Mouse (Mus musculus) midbrain, embryonic 15.5 days (tissue): ENCODE measurements around the gene Tln2. TPM values are rescaled to one million over a fixed set of nuclear protein-coding genes. Genes with fewer than 3 reads are reported as not detected.

ENCODE experiments used
- ATAC-seq: fragments of 200-750 bp; cut with Nextera tagmentation; replicated peaks from 2 replicates; pipeline ENCODE4 v1.8.0; 2017; ENCODE audit warnings: moderate TSS enrichment
- H3K27ac ChIP-seq: fragments of 300-500 bp; sonication (generic); 2 replicates; pipeline ENCODE4 v1.5.1; 2015; ENCODE audit warnings: mild to moderate bottlenecking, inconsistent platforms
- H3K27me3 ChIP-seq: fragments of 300-500 bp; sonication (generic); replicated peaks from 2 replicates; pipeline ENCODE4 v1.6.1; 2015; ENCODE audit warnings: inconsistent platforms
- H3K36me3 ChIP-seq: fragments of 300-500 bp; sonication (generic); replicated peaks from 2 replicates; pipeline ENCODE4 v1.6.1; 2015; ENCODE audit warnings: inconsistent platforms
- H3K4me1 ChIP-seq: fragments of 300-500 bp; sonication (generic); 2 replicates; pipeline ENCODE4 v1.6.1; 2015; ENCODE audit warnings: inconsistent platforms
- H3K4me2 ChIP-seq: fragments of 300-500 bp; sonication (generic); 2 replicates; pipeline ENCODE4 v1.6.1; 2015; ENCODE audit warnings: inconsistent platforms, mild to moderate bottlenecking, moderate library complexity
- H3K4me3 ChIP-seq: fragments of 300-500 bp; sonication (generic); 2 replicates; pipeline ENCODE4 v1.5.1; 2015; ENCODE audit warnings: mild to moderate bottlenecking, inconsistent platforms
- H3K9ac ChIP-seq: fragments of 300-500 bp; sonication (generic); 2 replicates; pipeline ENCODE4 v1.6.1; 2015; ENCODE audit warnings: mild to moderate bottlenecking, inconsistent platforms
- H3K9me3 ChIP-seq: fragments of 300-500 bp; sonication (generic); 2 replicates; pipeline ENCODE4 v1.6.1; 2016; ENCODE audit warnings: inconsistent platforms
- WGBS: fragments of 180-500 bp; shearing (Covaris S2); methylation state at CpG from one replicate; pipeline ENCODE4 v1.1.7; 2015; ENCODE audit warnings: mixed read lengths; 5-methylcytosine and 5-hydroxymethylcytosine counted together
- polyA plus RNA-seq: library from polyadenylated mRNA; unstranded; fragments of >200 nt; fragmentation: Nextera tagmentation; extraction: Ambion mirVana; gene quantifications from 2 replicates; pipeline ENCODE4 v1.2.1, GENCODE M21; 2015

Gene Tln2
- polyA plus RNA-seq, 1 experiment from 2014 or later: 31.2 TPM

DNA sequence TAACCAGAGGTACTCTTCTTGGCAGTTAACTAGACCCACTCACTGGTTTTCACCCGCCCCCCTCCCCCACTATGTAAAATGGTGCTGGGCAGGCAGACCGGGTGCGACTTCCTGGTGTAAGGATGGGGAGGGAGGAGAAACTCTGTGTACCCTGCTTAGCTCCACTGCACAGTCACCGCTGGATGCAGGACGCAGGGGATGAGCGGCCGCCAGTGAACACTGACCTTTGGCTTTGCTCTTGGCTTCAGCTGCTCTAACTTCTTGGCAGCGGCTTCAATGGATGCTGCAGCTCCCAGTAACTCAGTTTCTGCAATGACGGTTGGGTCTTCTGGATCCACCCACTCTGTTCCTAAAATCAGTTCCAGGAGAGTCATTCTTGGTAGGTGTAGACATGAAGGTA, 319.0 kb downstream of the Tln2 start:
- WGBS: 86% methylated on average over 9 of the region's 9 CpGs
- H3K27ac ChIP-seq: no peak overlapping the region
- H3K36me3 ChIP-seq: no peaks in the 10 kb centered on the region
- H3K4me3 ChIP-seq: no peak overlapping the region
- H3K9me3 ChIP-seq: no peaks in the 10 kb centered on the region
- ATAC-seq: no peak
- no peak overlapping the region for H3K4me2 ChIP-seq
- H3K9ac ChIP-seq: no peak overlapping the region
- H3K27me3 ChIP-seq: no peaks in the 10 kb centered on the region
- H3K4me1 ChIP-seq: no peaks in the 10 kb centered on the region

DNA sequence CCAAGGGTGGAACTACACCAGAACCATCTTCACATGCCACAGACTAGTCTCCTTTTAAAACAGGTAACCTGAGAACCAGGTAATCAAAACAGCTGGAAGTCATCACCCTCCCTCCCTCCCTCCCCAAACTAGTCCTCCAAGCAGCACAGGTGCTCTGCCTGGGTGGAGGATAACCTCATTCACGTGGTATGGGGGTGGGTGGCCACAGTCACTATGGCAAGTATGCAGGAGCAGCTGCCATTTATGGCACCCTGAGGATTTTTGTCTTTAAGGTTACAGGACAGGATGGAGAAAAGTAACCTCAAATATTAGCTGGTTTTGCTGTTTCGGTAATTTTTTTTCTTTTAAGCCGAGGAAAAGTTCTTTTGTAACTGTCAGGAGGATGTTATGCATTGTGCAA, 322.5 kb downstream of the Tln2 start:
- Histone ChIP-seq H3K9me3 (no peaks in the 10 kb centered on the region), H3K4me2 (no peak overlapping the region), H3K4me1 (no peaks in the 10 kb centered on the region), H3K27ac (no peak overlapping the region), H3K36me3 (no peaks in the 10 kb centered on the region), H3K4me3 (no peak overlapping the region), H3K9ac (no peak overlapping the region), H3K27me3 (no peaks in the 10 kb centered on the region)
- no peak for ATAC-seq
- WGBS: 68% methylated on average over 3 of the region's 3 CpGs

DNA sequence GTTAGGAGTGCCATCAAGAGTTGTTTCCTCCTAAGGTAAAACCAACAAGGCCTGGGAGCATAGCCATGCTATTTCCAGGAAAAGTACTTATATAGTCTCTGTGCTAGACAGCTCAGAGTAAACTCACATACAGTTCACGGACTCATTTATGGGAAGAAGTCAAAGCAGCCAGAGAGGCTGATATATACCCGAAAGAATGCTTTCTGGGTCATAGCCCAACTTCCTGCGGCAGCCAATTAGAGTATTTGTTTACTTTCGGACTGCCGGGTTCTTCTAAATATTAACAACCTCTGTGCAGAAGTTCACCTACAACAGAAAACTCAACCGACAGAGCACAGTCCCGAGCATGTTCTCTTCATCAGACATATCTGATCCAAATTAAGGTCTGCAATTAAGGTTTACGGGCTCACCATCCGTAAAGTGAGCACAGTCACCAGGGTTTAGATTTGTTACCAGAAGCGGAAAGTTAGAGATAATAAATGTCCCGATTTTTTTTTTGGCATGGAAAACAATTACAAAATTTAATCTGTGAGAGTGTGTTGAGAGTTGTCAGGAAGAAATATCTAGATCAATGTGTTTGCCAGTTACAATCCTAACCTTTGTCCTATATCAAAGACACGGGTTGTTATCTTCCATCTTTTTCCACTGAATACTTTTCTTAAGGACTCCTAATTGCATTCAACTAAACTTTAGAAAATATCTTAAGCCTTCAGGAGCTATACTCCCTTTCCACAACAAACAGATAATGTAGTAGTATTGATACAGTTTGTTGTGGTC, 323.9 kb downstream of the Tln2 start:
- no peak for ATAC-seq
- no peaks in the 10 kb centered on the region for H3K4me1 ChIP-seq
- no peaks in the 10 kb centered on the region for H3K27me3 ChIP-seq
- H3K4me2 ChIP-seq: no peak overlapping the region
- no peak overlapping the region for H3K27ac ChIP-seq
- no peak overlapping the region for H3K9ac ChIP-seq
- 86% methylated on average over 12 of the region's 12 CpGs for WGBS
- no peak overlapping the region for H3K4me3 ChIP-seq
- H3K36me3 ChIP-seq: no peaks in the 10 kb centered on the region
- H3K9me3 ChIP-seq: no peaks in the 10 kb centered on the region

DNA sequence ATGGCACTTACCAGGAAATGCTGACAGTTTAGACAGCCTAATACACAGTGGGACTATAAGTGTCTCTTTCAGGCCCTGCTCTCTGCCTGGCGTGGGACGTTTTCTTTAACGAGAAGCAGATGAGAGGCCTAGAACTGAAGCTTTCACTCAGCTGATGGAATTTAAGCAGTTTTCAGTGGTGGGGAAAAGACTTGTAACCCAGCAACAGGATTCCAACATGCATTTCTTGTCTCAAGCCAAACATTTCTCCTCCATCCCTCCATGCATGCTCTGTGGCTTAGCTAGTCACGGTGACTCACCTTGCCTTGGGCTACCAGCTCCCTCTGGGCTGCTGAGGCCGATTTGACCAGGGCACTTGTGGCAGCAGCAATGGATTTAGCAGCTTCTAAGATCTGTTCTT, 330.5 kb downstream of the Tln2 start:
- H3K4me3 ChIP-seq: no peak overlapping the region
- H3K9me3 ChIP-seq: no peaks in the 10 kb centered on the region
- no peak overlapping the region for H3K4me2 ChIP-seq
- H3K4me1 ChIP-seq: no peaks in the 10 kb centered on the region
- H3K36me3 ChIP-seq: no peaks in the 10 kb centered on the region; the same call in 1 of the 2 replicates
- no peak for ATAC-seq
- H3K27ac ChIP-seq: no peak overlapping the region
- H3K27me3 ChIP-seq: no peaks in the 10 kb centered on the region
- no peak overlapping the region for H3K9ac ChIP-seq
- 82% methylated on average over 5 of the region's 5 CpGs for WGBS

DNA sequence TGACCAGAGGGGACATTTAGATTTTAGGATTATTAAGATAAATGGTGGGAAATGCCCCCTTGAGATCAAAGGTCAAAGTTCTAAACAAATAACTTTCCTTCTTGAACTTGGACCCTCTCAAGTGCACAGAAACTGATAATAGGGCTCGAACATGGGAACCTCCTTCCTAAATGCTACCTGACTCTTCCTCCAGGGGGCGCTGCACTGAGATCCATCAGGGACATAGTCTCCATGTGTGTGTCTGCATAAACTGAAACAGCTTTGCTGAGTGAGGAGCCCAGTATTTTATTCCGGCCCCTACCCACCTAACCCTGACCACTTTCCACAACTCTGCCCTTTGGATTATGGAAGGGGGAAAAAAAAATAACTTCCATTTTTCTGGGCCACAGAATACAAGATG, 339.1 kb downstream of the Tln2 start:
- H3K4me1 ChIP-seq: no peaks in the 10 kb centered on the region
- H3K27me3 ChIP-seq: no peaks in the 10 kb centered on the region
- H3K4me2 ChIP-seq: no peak overlapping the region
- H3K27ac ChIP-seq: no peak overlapping the region
- H3K9me3 ChIP-seq: no peaks in the 10 kb centered on the region
- whole genome bisulfite sequencing: 63% methylated on average over 3 of the region's 3 CpGs
- no peak for ATAC-seq
- H3K4me3 ChIP-seq: no peak overlapping the region
- no peaks in the 10 kb centered on the region; the same call in 1 of the 2 replicates for H3K36me3 ChIP-seq
- H3K9ac ChIP-seq: no peak overlapping the region

DNA sequence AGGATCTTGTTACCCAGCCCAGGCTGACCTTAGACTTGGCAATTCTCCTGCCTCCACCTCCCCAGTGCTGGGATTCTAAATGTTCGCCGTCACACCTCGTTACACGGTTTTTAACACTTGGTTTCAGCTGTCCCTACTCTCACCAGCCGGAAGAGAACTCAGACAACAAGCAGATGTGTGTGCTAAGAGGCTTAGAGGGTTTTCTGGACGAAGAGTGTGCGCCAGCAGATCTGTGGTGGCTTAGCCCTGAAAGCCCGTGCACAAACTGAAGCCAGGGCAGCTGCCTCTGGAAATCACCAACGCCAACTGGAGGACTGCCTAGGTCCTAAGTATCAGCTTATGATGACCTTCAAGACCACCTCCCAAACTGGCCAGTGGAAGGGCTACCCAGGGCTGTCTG, 341.5 kb downstream of the Tln2 start:
- no peaks in the 10 kb centered on the region for H3K27me3 ChIP-seq
- no peak overlapping the region for H3K9ac ChIP-seq
- H3K4me3 ChIP-seq: no peak overlapping the region
- H3K27ac ChIP-seq: no peak overlapping the region
- no peaks in the 10 kb centered on the region for H3K36me3 ChIP-seq
- 69% methylated on average over 9 of the region's 9 CpGs for WGBS
- H3K4me1 ChIP-seq: no peaks in the 10 kb centered on the region
- no peaks in the 10 kb centered on the region for H3K9me3 ChIP-seq
- H3K4me2 ChIP-seq: no peak overlapping the region
- no peak for ATAC-seq

DNA sequence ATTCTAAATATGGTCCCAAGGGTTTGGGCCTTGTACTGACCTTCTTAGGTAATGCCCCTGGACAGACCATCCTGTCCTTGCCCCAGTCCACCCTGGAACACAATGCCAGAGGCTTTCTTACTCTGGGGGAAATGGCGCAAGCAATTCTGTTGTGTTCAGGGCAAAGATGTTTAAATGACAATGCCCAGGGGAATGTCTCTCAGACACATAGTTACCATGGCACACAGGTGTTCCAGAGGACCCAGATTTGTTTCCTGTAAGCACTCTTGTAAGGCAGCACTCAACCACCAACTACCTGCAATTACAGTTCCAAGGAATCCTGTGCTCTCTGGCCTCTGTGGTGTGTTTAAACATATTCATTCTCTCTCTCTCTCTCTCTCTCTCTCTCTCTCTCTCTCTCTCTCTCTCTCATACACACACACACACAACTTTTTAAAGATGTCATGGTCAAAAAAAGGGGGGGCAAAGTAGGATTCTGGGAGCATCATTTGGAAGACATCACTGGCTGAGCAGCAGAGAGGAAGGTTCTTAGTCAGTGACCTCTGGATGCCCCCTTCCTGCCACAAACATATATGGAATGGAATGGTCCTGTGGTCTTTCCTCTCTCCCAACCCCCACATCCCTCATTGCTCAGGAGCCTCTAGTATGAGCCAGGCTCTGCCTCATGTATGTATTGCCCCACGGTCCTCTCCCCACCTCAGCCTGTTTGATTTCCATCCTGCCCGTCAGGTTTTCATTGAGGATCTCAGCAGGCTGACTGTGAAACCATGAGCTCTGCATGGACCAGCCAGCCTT, 345.1 kb downstream of the Tln2 start:
- WGBS: 84% methylated on average over 3 of the region's 3 CpGs
- H3K4me2 ChIP-seq: no peak overlapping the region
- no peak overlapping the region for H3K27ac ChIP-seq
- H3K4me3 ChIP-seq: no peak overlapping the region
- ATAC-seq: no peak
- H3K9me3 ChIP-seq: no peaks in the 10 kb centered on the region
- H3K4me1 ChIP-seq: no peaks in the 10 kb centered on the region
- H3K27me3 ChIP-seq: no peaks in the 10 kb centered on the region
- H3K9ac ChIP-seq: no peak overlapping the region
- no peaks in the 10 kb centered on the region for H3K36me3 ChIP-seq

DNA sequence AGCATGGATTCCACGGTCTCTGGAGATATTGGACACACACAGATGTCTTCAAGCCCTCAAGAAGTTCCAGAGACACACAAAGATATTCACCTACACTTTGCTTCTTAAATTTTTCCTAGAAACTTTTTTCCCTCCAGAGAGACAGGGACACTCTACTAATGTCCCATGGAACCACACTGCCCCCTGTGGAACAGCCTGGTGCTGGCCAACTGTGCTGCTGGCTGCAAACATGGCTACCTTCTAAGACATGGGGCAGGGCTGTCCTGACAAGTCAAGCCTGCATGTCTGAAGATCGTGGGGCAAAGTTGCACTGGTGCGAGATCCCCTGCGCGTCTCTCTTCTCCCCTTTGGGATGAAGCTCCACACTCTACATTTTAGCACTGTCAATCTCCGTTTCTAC, 346.2 kb downstream of the Tln2 start:
- no peak overlapping the region for H3K27ac ChIP-seq
- no peaks in the 10 kb centered on the region for H3K27me3 ChIP-seq
- H3K9me3 ChIP-seq: no peaks in the 10 kb centered on the region
- H3K9ac ChIP-seq: no peak overlapping the region
- ATAC-seq: no peak
- WGBS: 74% methylated on average over 6 of the region's 6 CpGs
- H3K4me1 ChIP-seq: no peaks in the 10 kb centered on the region
- no peak overlapping the region for H3K4me3 ChIP-seq
- no peaks in the 10 kb centered on the region for H3K36me3 ChIP-seq
- H3K4me2 ChIP-seq: no peak overlapping the region

DNA sequence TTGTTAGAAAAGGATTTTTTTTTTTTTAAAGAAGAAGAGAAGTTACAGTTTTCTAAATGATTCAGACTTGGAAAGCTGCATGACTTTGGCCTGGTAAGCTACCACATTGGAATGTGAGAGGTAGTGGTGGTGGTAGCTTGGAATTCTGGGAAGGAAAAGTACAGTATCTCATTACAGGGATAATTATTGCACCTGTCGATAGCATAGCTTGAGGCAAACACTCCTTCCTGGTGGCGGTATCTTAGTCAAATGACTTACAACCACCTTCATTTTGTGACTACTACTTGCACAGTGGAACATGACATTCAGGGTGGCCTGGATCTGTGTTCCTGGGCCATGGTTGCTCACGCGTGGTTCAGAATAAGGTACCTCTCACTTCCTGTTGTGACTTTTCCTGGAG, 348.3 kb downstream of the Tln2 start:
- Histone ChIP-seq H3K36me3 (no peaks in the 10 kb centered on the region), H3K4me3 (no peak overlapping the region), H3K9me3 (no peaks in the 10 kb centered on the region), H3K4me2 (no peak overlapping the region), H3K4me1 (no peaks in the 10 kb centered on the region), H3K27me3 (no peaks in the 10 kb centered on the region), H3K27ac (no peak overlapping the region), H3K9ac (no peak overlapping the region)
- ATAC-seq: no peak
- WGBS: 96% methylated on average over 4 of the region's 4 CpGs

DNA sequence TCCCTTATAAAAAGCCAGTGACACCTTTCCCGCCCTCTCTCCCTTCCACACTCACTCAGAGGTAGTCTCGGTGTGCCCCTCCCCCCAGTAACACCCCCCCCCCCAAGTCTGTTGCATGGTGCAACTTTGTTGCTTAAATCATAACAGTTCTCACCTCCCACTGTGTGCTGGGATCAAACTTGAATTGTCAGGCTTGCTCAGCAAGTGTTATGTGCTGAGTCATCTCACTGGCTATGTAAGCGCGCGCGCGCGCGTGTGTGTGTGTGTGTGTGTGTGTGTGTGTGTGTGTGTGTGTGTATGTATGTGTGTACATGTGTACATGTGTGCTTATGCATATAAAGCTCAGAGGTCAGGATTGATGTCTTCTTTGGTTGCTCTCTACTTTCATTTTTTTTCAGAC, 350.1 kb downstream of the Tln2 start:
- Histone ChIP-seq H3K9ac (no peak overlapping the region), H3K27me3 (no peaks in the 10 kb centered on the region), H3K4me2 (no peak overlapping the region), H3K4me1 (no peaks in the 10 kb centered on the region), H3K36me3 (no peaks in the 10 kb centered on the region), H3K27ac (no peak overlapping the region), H3K4me3 (no peak overlapping the region), H3K9me3 (no peaks in the 10 kb centered on the region)
- no peak for ATAC-seq
- 94% methylated on average over 9 of the region's 9 CpGs for WGBS

DNA sequence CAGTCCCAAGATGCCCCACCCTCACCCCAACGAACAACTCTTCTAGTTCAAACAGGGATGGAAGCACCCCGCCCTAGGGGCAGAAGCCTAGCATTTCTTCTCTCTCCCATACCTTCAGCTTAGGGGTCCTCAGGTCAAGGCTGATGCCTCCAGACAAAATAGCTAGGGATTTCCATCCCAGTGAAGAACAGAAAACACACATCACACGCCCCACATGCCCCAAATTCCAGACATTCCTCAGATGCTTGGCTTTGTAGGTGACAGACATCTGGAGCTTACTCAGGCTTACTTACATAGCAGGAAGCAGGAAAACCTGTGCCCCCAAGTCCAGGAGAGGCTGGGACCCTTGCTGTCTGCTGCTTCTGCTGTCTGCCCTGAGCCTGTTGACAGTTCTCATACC, 351.1 kb downstream of the Tln2 start:
- Histone ChIP-seq H3K27me3 (no peaks in the 10 kb centered on the region), H3K4me1 (no peaks in the 10 kb centered on the region), H3K9me3 (no peaks in the 10 kb centered on the region), H3K27ac (no peak overlapping the region), H3K36me3 (no peaks in the 10 kb centered on the region), H3K4me2 (no peak overlapping the region), H3K9ac (no peak overlapping the region), H3K4me3 (no peak overlapping the region)
- no peak for ATAC-seq
- 20% methylated on average over 3 of the region's 3 CpGs for WGBS

DNA sequence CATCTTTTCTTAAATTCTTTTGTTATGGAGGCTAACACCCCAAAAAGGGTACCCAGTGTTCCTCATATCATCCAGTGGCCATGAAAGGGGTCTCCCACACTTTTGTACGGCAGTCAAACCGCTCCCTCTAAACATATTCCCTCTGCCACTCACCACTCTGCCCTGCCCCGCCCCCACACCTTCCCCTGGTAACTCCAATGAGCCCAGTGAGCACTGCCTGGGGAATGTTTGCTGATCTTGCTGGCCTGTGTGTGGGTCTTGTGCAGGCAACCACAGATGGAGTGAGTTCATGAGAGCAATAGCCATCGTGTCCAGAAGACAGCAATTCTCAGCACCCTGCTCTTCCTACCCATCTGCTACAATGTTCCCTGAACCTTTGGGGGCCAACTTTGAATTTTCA, 354.3 kb downstream of the Tln2 start:
- Histone ChIP-seq H3K9ac (no peak overlapping the region), H3K27me3 (no peaks in the 10 kb centered on the region), H3K4me1 (no peaks in the 10 kb centered on the region), H3K36me3 (no peaks in the 10 kb centered on the region), H3K9me3 (no peaks in the 10 kb centered on the region), H3K4me3 (no peak overlapping the region), H3K27ac (no peak overlapping the region), H3K4me2 (no peak overlapping the region)
- no peak for ATAC-seq
- 80% methylated on average over 4 of the region's 4 CpGs for WGBS

DNA sequence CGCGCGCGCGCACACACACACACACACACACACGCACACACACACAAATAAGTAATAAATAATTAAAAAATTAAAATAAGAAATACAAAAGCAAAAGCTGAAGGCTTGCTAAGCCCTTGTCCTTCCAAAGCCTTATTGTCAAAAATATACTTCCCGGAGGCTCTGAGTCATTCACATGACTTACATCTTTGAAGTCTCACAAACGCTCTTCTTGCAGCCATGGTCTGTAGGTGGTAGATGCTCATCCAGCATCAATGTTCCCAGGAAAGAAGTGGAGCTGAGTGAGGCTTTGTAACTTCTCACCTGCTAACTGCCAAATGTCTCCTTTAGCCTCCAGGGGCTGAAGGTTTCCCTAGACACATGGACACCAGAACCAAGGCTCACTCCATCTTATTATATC, 362.9 kb downstream of the Tln2 start:
- Histone ChIP-seq H3K27me3 (no peaks in the 10 kb centered on the region), H3K4me1 (no peaks in the 10 kb centered on the region), H3K4me3 (no peak overlapping the region), H3K36me3 (no peaks in the 10 kb centered on the region), H3K4me2 (no peak overlapping the region), H3K27ac (no peak overlapping the region), H3K9me3 (no peaks in the 10 kb centered on the region), H3K9ac (no peak overlapping the region)
- WGBS: 95% methylated on average over 8 of the region's 8 CpGs
- no peak for ATAC-seq
